In genomic region chr5:28237055-28237454, GRCm38 (mm10) we compare ENCODE assay signal across 13 mouse cellular contexts. TPM values are rescaled to one million over a fixed set of nuclear protein-coding genes. Genes with fewer than 3 reads are reported as not detected.
DNase-seq lines count a peak whose midpoint lies in the region; ATAC-seq and TF ChIP-seq lines count a peak whose summit lies in the region.
"Had no signal": no experiment of that assay in that cellular context is flagged by ENCODE, and none has a peak within 500 bp of the region (broad histone marks: within the 10 kb centered on the region; RNA-seq: fewer than 3 reads in every experiment).

No protein-coding gene starts in this region.

- no peak for TF ChIP-seq CTCF in heart, adult 2 months (IDR thresholded peaks at IDR 0.05)

- peak; percentile 59 for DNase-seq in heart, embryonic 10.5 days (ENCODE audit: low spot score)
- no peak for DNase-seq in heart, adult 9 months (ENCODE audit: low spot score in 2 of 2)
- DNase-seq in cerebellum, adult 9-11 months, result peak; percentile 91
- peak; percentile 83 for DNase-seq in midbrain, embryonic 11.5 days (ENCODE audit: low spot score, missing footprints)
- no peak for DNase-seq in heart, adult 2 months
- DNase-seq: kidney, adult 11 months had no signal

- peak; percentile 65 for ATAC-seq in cerebellum, adult (ENCODE audit: insufficient number of reproducible peaks, low FRiP score, low TSS enrichment)
- peak; percentile 77 for ATAC-seq in midbrain, embryonic 11.5 days (ENCODE audit: low FRiP score)
- ATAC-seq in erythroblast, adult 5-6 weeks (replicated peaks; ENCODE audit: low FRiP score, poor library complexity, severe bottlenecking), result no peak
- ATAC-seq: forebrain, embryonic 13.5 days had no signal

- H3K36me3 ChIP-seq in heart, embryonic 10.5 days, result no peaks in the 10 kb centered on the region
- H3K36me3 ChIP-seq in midbrain, embryonic 11.5 days (ENCODE audit: control insufficient read depth, insufficient read depth, low read length), result no peaks in the 10 kb centered on the region
- H3K36me3 ChIP-seq in heart, adult 2 months (ENCODE audit: control insufficient read depth, insufficient read depth, low read length), result no peaks in the 10 kb centered on the region
- H3K36me3 ChIP-seq: heart, embryonic 13.5 days had no signal

- no peak overlapping the region; the same call in 1 of the 2 replicates for H3K9ac ChIP-seq in midbrain, embryonic 11.5 days (ENCODE audit: low read length)
- H3K9ac ChIP-seq in heart, adult 2 months (ENCODE audit: low read depth, low read length), result no peak overlapping the region
- H3K9ac ChIP-seq: forebrain, embryonic 13.5 days; heart, embryonic 13.5 days had no signal

- peak overlapping the region; percentile 14; the same call in 1 of the 2 replicates for H3K4me2 ChIP-seq in midbrain, embryonic 11.5 days
- H3K4me2 ChIP-seq: forebrain, embryonic 13.5 days; heart, embryonic 13.5 days; liver, embryonic 11.5 days had no signal

- 40% methylated on average over 4 of the region's 4 CpGs for WGBS in heart, embryonic 10.5 days
- 23% methylated on average over 4 of the region's 4 CpGs for WGBS in midbrain, embryonic 11.5 days
- WGBS in heart, adult 2 months, result 40% methylated on average over 4 of the region's 4 CpGs

- no peaks in the 10 kb centered on the region for H3K9me3 ChIP-seq in heart, embryonic 10.5 days
- H3K9me3 ChIP-seq in midbrain, embryonic 11.5 days (ENCODE audit: control insufficient read depth, low read length), result no peaks in the 10 kb centered on the region
- H3K9me3 ChIP-seq: forebrain, embryonic 13.5 days; heart, embryonic 13.5 days had no signal

- H3K4me1 ChIP-seq in heart, embryonic 10.5 days, result 0 out of 2 replicates have a peak, but pooled peaks cover 9% of the 10 kb centered on the region
- peaks cover 21% of the 10 kb centered on the region for H3K4me1 ChIP-seq in midbrain, embryonic 11.5 days (ENCODE audit: control insufficient read depth, insufficient read depth, low read length)
- H3K4me1 ChIP-seq in heart, adult 2 months (ENCODE audit: control insufficient read depth, insufficient read depth, low read length), result no peaks in the 10 kb centered on the region
- H3K4me1 ChIP-seq: forebrain, embryonic 13.5 days had no signal

- no peak overlapping the region for H3K27ac ChIP-seq in heart, embryonic 10.5 days
- peak overlapping the region; percentile 33 for H3K27ac ChIP-seq in midbrain, embryonic 11.5 days (ENCODE audit: low read depth, low read length)
- H3K27ac ChIP-seq in heart, adult 2 months, result no peak overlapping the region
- H3K27ac ChIP-seq: forebrain, embryonic 13.5 days; heart, embryonic 13.5 days; macrophage; stomach, postnatal 0 days had no signal

- no peaks in the 10 kb centered on the region for H3K79me2 ChIP-seq in heart, adult 2 months (replicated peaks; ENCODE audit: control insufficient read depth, insufficient read depth, low read length)

- intact Hi-C loops in heart, adult 2 months (cut with DNase I), result no loop called here

- no peak for TF ChIP-seq EP300 in heart, adult 2 months (IDR thresholded peaks at IDR 0.05; ENCODE audit: insufficient read depth, low read depth, low read length)

- peaks cover 16% of the 10 kb centered on the region; the same call in 1 of the 2 replicates for H3K27me3 ChIP-seq in heart, embryonic 10.5 days (ENCODE audit: insufficient read depth, poor library complexity, severe bottlenecking)
- peaks cover 5% of the 10 kb centered on the region; the same call in 1 of the 2 replicates for H3K27me3 ChIP-seq in midbrain, embryonic 11.5 days (ENCODE audit: control insufficient read depth, insufficient read depth, low read length)
- no peaks in the 10 kb centered on the region for H3K27me3 ChIP-seq in heart, adult 2 months (ENCODE audit: control insufficient read depth, insufficient read depth, low read length)
- H3K27me3 ChIP-seq: forebrain, embryonic 13.5 days had no signal

- no peak overlapping the region for H3K4me3 ChIP-seq in heart, embryonic 10.5 days
- H3K4me3 ChIP-seq in midbrain, embryonic 11.5 days (ENCODE audit: low read depth, low read length), result no peak overlapping the region
- H3K4me3 ChIP-seq in heart, adult 2 months, result no peak overlapping the region
- H3K4me3 ChIP-seq: forebrain, embryonic 13.5 days; heart, embryonic 13.5 days had no signal

- no peak for TF ChIP-seq POLR2A in heart, adult 2 months (IDR thresholded peaks at IDR 0.05; ENCODE audit: insufficient read depth, low read depth, low read length)

RNA-seq across cellular contexts. Expression of gene Cnpy1, which starts 8.6 kb away (rescaled TPM):
- 0.44 TPM in 1 of 2 replicates, not detected in the other for polyA plus RNA-seq in heart, embryonic 10.5 days (2016; fragmentation: Nextera tagmentation; extraction: Ambion mirVana)
- 130 and 131 TPM in 2 replicates for polyA plus RNA-seq in midbrain, embryonic 11.5 days (2014; fragmentation: Nextera tagmentation; extraction: Ambion mirVana)
- not detected in 2 replicates for total RNA-seq in erythroblast, adult 5-6 weeks (2015; ENCODE audit: low replicate concordance)
- total RNA-seq in erythroblast, adult 5-6 weeks (2017; ENCODE audit: low replicate concordance), result 1.1 TPM in 1 of 2 replicates, not detected in the other
- total RNA-seq in heart, adult 2 months (2021), result not detected
- not detected in 2 replicates for polyA plus RNA-seq in heart, adult 2 months (2012; rRNA removed)
- polyA plus RNA-seq: heart, embryonic 13.5 days; macrophage had no signal

Comparison
In these comparisons a context has a peak if more than half of its experiments do, and no peak if none do; other contexts are left out.
1. DNase-seq: peak in heart, embryonic 10.5 days (single experiment), cerebellum, adult 9-11 months (single experiment) and midbrain, embryonic 11.5 days (single experiment); none in heart, adult 9 months (0 of 2) and heart, adult 2 months (0 of 2).
2. RNA of gene Cnpy1, which starts 8.6 kb away (polyA plus RNA-seq): 130 to 131 TPM in midbrain, embryonic 11.5 days; 0.44 TPM in heart, embryonic 10.5 days and not detected in heart, adult 2 months; every median in the first group is over 10 times any median in the second.